Mouse (Mus musculus) erythroblast, embryonic 14.5 days (primary cell): ENCODE data around the gene Bin2.

ENCODE experiments used
- GATA1 ChIP-seq: IDR thresholded peaks from 2 replicates; pipeline ENCODE4 v1.6.1; 2012; ENCODE audit warnings: low read length, inconsistent platforms, mixed read lengths
- TAL1 ChIP-seq: IDR thresholded peaks from 3 replicates; pipeline ENCODE4 v1.6.1; 2012; ENCODE audit warnings: low read length, inconsistent platforms, mixed read lengths

DNA sequence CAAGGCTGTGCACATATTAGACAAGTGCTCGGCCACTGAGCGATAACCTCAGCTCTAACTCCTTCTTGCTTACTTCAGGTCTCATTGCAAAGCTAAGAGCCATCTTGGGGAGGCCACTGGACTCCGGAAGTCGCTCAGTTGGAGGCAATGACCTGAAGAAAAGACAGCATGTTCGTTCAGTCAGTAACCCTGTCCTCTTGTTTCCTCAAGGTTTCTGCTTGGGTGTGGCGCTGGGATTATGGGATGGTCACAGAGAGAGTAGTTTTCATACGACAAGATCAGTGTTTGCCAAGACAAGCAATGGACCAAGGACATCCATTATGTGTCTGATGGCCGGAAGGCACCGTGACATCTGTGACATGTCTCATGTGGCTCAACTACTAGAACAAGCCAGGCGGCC, 5.2 kb upstream of the Bin2 start:
- no peak for TF ChIP-seq GATA1
- no peak for TF ChIP-seq TAL1
